Mouse (Mus musculus) intestine, embryonic 16.5 days (tissue): ENCODE measurements around the gene Inhbb. TPM values are rescaled to one million over a fixed set of nuclear protein-coding genes. Genes with fewer than 3 reads are reported as not detected.

ENCODE experiments used
- ATAC-seq: fragments of 200-750 bp; cut with Nextera tagmentation; 2 replicates; pipeline ENCODE4 v1.8.0; 2017; ENCODE audit warnings: moderate TSS enrichment, moderate library complexity
- H3K27ac ChIP-seq: fragments of 300-500 bp; sonication (generic); 2 replicates; pipeline ENCODE4 v1.5.1; 2014; ENCODE audit warnings: mild to moderate bottlenecking, low read length
- H3K27me3 ChIP-seq: fragments of 300-500 bp; sonication (generic); replicated peaks from 2 replicates; pipeline ENCODE4 v1.6.1; 2014; ENCODE audit warnings: low read length, control low read depth, mixed read lengths; ENCODE audit not compliant: control insufficient read depth, insufficient read depth
- H3K36me3 ChIP-seq: fragments of 300-500 bp; sonication (generic); 2 replicates; pipeline ENCODE4 v1.6.1; 2014; ENCODE audit warnings: low read length, control low read depth; ENCODE audit not compliant: control insufficient read depth, insufficient read depth
- H3K4me1 ChIP-seq: fragments of 300-500 bp; sonication (generic); 2 replicates; pipeline ENCODE4 v1.6.1; 2014; ENCODE audit warnings: low read length, control low read depth, mixed read lengths; ENCODE audit not compliant: control insufficient read depth, insufficient read depth
- H3K4me2 ChIP-seq: fragments of 300-500 bp; sonication (generic); 2 replicates; pipeline ENCODE4 v1.6.1; 2014; ENCODE audit warnings: low read depth, low read length, control low read depth
- H3K4me3 ChIP-seq: fragments of 300-500 bp; sonication (generic); 2 replicates; pipeline ENCODE4 v1.5.1; 2014; ENCODE audit warnings: mild to moderate bottlenecking, low read length
- H3K9ac ChIP-seq: fragments of 300-500 bp; sonication (generic); 2 replicates; pipeline ENCODE4 v1.6.1; 2014; ENCODE audit warnings: low read depth, low read length
- H3K9me3 ChIP-seq: fragments of 300-500 bp; sonication (generic); 2 replicates; pipeline ENCODE4 v1.6.1; 2016; ENCODE audit warnings: low read length, control low read depth; ENCODE audit not compliant: control insufficient read depth
- WGBS: fragments of 180-500 bp; shearing (Covaris S2); extraction: QIAGEN DNeasy Blood & Tissue Kit; methylation state at CpG from one replicate; pipeline ENCODE4 v1.1.7; 2014; 5-methylcytosine and 5-hydroxymethylcytosine counted together
- polyA plus RNA-seq: library from polyadenylated mRNA; unstranded; fragments of >200 nt; fragmentation: Nextera tagmentation; extraction: Ambion mirVana; gene quantifications from 2 replicates; pipeline ENCODE4 v1.2.1, GENCODE M21; 2015

Gene Inhbb
- polyA plus RNA-seq, 1 experiment from 2014 or later = 0.16 TPM

- 45% methylated on average over 5 of the region's 5 CpGs for WGBS
- no peak for ATAC-seq
- H3K36me3 ChIP-seq = no peaks in the 10 kb centered on the region
- no peak overlapping the region for H3K4me3 ChIP-seq
- H3K4me1 ChIP-seq = no peaks in the 10 kb centered on the region
- no peaks in the 10 kb centered on the region for H3K9me3 ChIP-seq
- no peak overlapping the region for H3K4me2 ChIP-seq
- H3K27ac ChIP-seq = no peak overlapping the region
- H3K9ac ChIP-seq = no peak overlapping the region
- no peaks in the 10 kb centered on the region for H3K27me3 ChIP-seq
Measured at GRCm38 (mm10) chr1:119409599-119410168, 12.4 kb downstream of the Inhbb start.

GRCm38 (mm10) chr1:119409106-119409505, 12.9 kb downstream of the Inhbb start:
- Histone ChIP-seq H3K9ac (no peak overlapping the region), H3K27ac (no peak overlapping the region), H3K4me1 (no peaks in the 10 kb centered on the region), H3K27me3 (no peaks in the 10 kb centered on the region), H3K9me3 (no peaks in the 10 kb centered on the region), H3K4me2 (no peak overlapping the region), H3K36me3 (no peaks in the 10 kb centered on the region), H3K4me3 (no peak overlapping the region)
- ATAC-seq = no peak
- WGBS = 74% methylated on average over 7 of the region's 7 CpGs

GRCm38 (mm10) chr1:119407691-119408315, 14.2 kb downstream of the Inhbb start:
- no peaks in the 10 kb centered on the region for H3K36me3 ChIP-seq
- no peaks in the 10 kb centered on the region for H3K4me1 ChIP-seq
- WGBS = 44% methylated on average over 6 of the region's 6 CpGs
- H3K27me3 ChIP-seq = no peaks in the 10 kb centered on the region
- no peak overlapping the region for H3K4me2 ChIP-seq
- H3K9ac ChIP-seq = no peak overlapping the region
- H3K27ac ChIP-seq = no peak overlapping the region
- ATAC-seq = no peak
- no peaks in the 10 kb centered on the region for H3K9me3 ChIP-seq
- no peak overlapping the region for H3K4me3 ChIP-seq

GRCm38 (mm10) chr1:119404798-119405197, 17.2 kb downstream of the Inhbb start:
- H3K36me3 ChIP-seq = no peaks in the 10 kb centered on the region
- no peak for ATAC-seq
- 44% methylated on average over 3 of the region's 3 CpGs for WGBS

GRCm38 (mm10) chr1:119404341-119404740, 17.7 kb downstream of the Inhbb start:
- no peak overlapping the region for H3K27ac ChIP-seq
- no peaks in the 10 kb centered on the region for H3K36me3 ChIP-seq
- no peak overlapping the region for H3K4me2 ChIP-seq
- no peaks in the 10 kb centered on the region for H3K9me3 ChIP-seq
- no peaks in the 10 kb centered on the region for H3K4me1 ChIP-seq
- no peak overlapping the region for H3K4me3 ChIP-seq
- no peak for ATAC-seq
- WGBS = 90% methylated on average over 4 of the region's 4 CpGs
- H3K27me3 ChIP-seq = no peaks in the 10 kb centered on the region
- no peak overlapping the region for H3K9ac ChIP-seq

More at GRCm38 (mm10) chr1:119404798-119405197, 17.2 kb downstream of the Inhbb start:
- no peaks in the 10 kb centered on the region for H3K27me3 ChIP-seq
- H3K4me2 ChIP-seq = no peak overlapping the region
- no peaks in the 10 kb centered on the region for H3K9me3 ChIP-seq
- no peak overlapping the region for H3K27ac ChIP-seq
- H3K4me3 ChIP-seq = no peak overlapping the region
- no peak overlapping the region for H3K9ac ChIP-seq
- H3K4me1 ChIP-seq = no peaks in the 10 kb centered on the region

GRCm38 (mm10) chr1:119401249-119401648, 20.8 kb downstream of the Inhbb start:
- no peak overlapping the region for H3K9ac ChIP-seq
- 53% methylated on average over 4 of the region's 4 CpGs for WGBS
- no peaks in the 10 kb centered on the region for H3K36me3 ChIP-seq
- H3K4me3 ChIP-seq = no peak overlapping the region
- H3K4me2 ChIP-seq = no peak overlapping the region
- H3K9me3 ChIP-seq = no peaks in the 10 kb centered on the region
- no peaks in the 10 kb centered on the region for H3K4me1 ChIP-seq
- H3K27me3 ChIP-seq = no peaks in the 10 kb centered on the region
- H3K27ac ChIP-seq = no peak overlapping the region
- no peak for ATAC-seq

GRCm38 (mm10) chr1:119398640-119399039, 23.4 kb downstream of the Inhbb start:
- Histone ChIP-seq H3K9ac (no peak overlapping the region), H3K9me3 (no peaks in the 10 kb centered on the region), H3K27ac (no peak overlapping the region), H3K27me3 (no peaks in the 10 kb centered on the region), H3K4me2 (no peak overlapping the region), H3K36me3 (no peaks in the 10 kb centered on the region), H3K4me3 (no peak overlapping the region), H3K4me1 (no peaks in the 10 kb centered on the region)
- no peak for ATAC-seq
- 71% methylated on average over 2 of the region's 2 CpGs for WGBS

- no peak for ATAC-seq
- no peak overlapping the region for H3K9ac ChIP-seq
- WGBS = 85% methylated on average over 7 of the region's 7 CpGs
Measured at GRCm38 (mm10) chr1:119397839-119398238, 24.2 kb downstream of the Inhbb start.

GRCm38 (mm10) chr1:119391311-119391710, 30.7 kb downstream of the Inhbb start:
- no peaks in the 10 kb centered on the region for H3K9me3 ChIP-seq
- H3K4me1 ChIP-seq = peaks cover 9% of the 10 kb centered on the region
- 0 out of 2 replicates have a peak, but pooled peaks cover 2% of the 10 kb centered on the region for H3K27me3 ChIP-seq
- WGBS = 53% methylated on average over 3 of the region's 3 CpGs
- no peaks in the 10 kb centered on the region for H3K36me3 ChIP-seq
- H3K4me2 ChIP-seq = no peak overlapping the region
- no peak overlapping the region for H3K9ac ChIP-seq
- H3K27ac ChIP-seq = no peak overlapping the region
- 0 out of 2 replicates have a peak, but pooled peaks have one; percentile 41 for ATAC-seq
- H3K4me3 ChIP-seq = no peak overlapping the region

More at GRCm38 (mm10) chr1:119397839-119398238, 24.2 kb downstream of the Inhbb start:
- H3K27ac ChIP-seq = no peak overlapping the region
- H3K4me3 ChIP-seq = no peak overlapping the region
- no peaks in the 10 kb centered on the region for H3K9me3 ChIP-seq
- no peaks in the 10 kb centered on the region for H3K36me3 ChIP-seq
- no peaks in the 10 kb centered on the region; the same call in 1 of the 2 replicates for H3K4me1 ChIP-seq
- H3K27me3 ChIP-seq = no peaks in the 10 kb centered on the region
- H3K4me2 ChIP-seq = no peak overlapping the region
